Mouse (Mus musculus): ENCODE results near the gene Abhd17c. TPM values are rescaled to one million over a fixed set of nuclear protein-coding genes. Genes with fewer than 3 reads are reported as not detected.

Gene Abhd17c
- polyA plus RNA-seq, 1 experiment from 2014 or later: 65.5 TPM

DNA sequence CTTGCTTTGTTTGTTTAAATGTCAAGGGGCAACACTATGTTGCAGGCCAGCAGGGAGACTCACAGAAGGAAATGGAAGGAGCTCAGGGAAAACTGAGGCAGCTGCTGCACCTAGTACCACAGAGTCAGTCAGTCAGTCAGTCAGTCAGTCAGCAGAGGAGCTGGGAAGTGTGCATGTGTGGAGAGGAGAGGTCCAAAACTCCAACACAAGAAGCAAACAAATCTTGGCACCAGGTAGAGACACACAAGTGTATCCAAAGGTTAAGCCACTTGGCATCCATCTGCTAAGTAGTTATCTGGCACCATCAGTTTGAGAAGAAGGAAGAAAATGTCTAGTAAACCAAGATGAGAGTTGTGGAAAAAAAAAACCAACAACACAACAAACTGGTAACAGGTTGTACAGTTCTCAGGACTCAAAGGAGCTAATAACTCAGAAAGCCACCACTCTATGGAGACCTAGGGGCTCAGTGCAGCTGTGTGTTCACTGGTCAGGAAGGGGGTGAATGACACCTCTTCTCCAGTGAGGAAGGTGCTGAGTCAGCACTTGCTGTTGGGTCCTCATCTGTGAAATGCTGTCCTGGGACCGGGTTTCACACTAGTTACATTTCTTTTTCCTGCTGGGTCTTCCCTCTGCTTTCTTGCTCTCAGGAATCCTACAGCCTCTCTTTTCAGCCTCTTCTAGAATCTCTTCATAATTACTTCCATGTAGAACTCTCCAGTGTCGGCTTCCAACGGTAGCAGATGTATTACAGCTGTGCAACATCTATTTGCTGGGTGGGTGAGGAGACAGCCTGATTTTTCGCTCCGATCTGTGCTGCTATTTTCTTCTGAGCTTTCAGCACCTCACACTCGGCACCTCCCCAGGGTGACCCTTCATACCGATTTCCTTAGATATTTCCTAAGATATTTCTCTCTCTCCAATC is 34.8 kb downstream of the Abhd17c start:
- Histone ChIP-seq H3K27me3 (replicated peaks) (no peaks in the 10 kb centered on the region), H3K4me2 (no peak overlapping the region), H3K27ac (no peak overlapping the region), H3K4me1 (peaks cover 26% of the 10 kb centered on the region), H3K9me3 (no peaks in the 10 kb centered on the region), H3K9ac (no peak overlapping the region), H3K36me3 (no peaks in the 10 kb centered on the region), H3K4me3 (replicated peaks) (no peak overlapping the region)
- no peak for ATAC-seq (ENCODE audit: insufficient read depth, low FRiP score, low read depth)
- 45% methylated on average over 7 of the region's 7 CpGs for WGBS

DNA sequence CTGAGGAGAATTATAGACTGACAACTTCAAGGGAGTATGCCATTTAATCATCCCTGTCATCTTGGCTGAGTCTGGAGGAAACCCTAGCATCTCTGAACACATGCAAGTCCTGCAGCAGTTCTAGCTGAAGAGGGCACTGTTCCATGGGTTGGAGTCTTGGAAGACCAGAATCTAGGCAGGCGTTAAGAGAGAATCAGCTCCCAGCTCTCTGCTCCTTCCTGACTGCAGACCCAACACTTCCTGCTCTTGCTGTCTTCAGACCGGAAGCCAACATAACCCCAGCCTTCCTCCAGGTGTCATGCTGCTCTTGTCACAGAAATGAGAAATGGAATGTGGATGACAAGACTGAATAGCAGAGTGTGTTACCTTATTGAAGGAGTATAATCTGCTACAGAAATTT is 36.3 kb downstream of the Abhd17c start:
- H3K27me3 ChIP-seq (replicated peaks): no peaks in the 10 kb centered on the region
- H3K4me2 ChIP-seq: no peak overlapping the region
- H3K4me1 ChIP-seq: peaks cover 20% of the 10 kb centered on the region
- WGBS: 67% methylated on average over 2 of the region's 2 CpGs
- H3K27ac ChIP-seq: no peak overlapping the region
- no peak overlapping the region for H3K4me3 ChIP-seq (replicated peaks)
- H3K9me3 ChIP-seq: no peaks in the 10 kb centered on the region
- no peak overlapping the region for H3K9ac ChIP-seq
- ATAC-seq (ENCODE audit: insufficient read depth, low FRiP score, low read depth): no peak
- no peaks in the 10 kb centered on the region for H3K36me3 ChIP-seq

DNA sequence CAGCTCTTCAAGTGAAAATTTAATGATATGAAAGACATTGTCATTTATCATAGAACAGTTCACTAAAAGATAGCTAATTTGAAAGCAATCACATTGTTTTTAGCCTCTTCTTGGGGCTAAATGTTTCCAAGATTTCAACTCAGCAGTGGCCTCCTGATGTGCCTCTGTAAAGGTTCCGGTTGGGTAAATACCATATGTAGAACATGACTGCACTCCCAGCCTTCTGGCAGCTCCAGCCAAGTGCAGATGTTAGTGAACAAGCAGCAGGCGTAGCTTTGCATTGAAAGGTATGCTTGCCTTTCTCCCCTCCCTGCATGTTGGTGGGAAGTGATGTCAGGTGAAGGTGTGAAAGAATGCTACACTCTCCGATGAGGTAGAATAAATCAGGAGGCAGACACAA is 36.9 kb downstream of the Abhd17c start:
- 76% methylated on average over 3 of the region's 3 CpGs for WGBS
- H3K9ac ChIP-seq: no peak overlapping the region
- no peaks in the 10 kb centered on the region for H3K9me3 ChIP-seq
- H3K36me3 ChIP-seq: no peaks in the 10 kb centered on the region
- H3K4me3 ChIP-seq (replicated peaks): no peak overlapping the region
- no peak for ATAC-seq (ENCODE audit: insufficient read depth, low FRiP score, low read depth)
- no peak overlapping the region for H3K4me2 ChIP-seq
- H3K27me3 ChIP-seq (replicated peaks): no peaks in the 10 kb centered on the region
- H3K27ac ChIP-seq: no peak overlapping the region
- peaks cover 14% of the 10 kb centered on the region for H3K4me1 ChIP-seq

DNA sequence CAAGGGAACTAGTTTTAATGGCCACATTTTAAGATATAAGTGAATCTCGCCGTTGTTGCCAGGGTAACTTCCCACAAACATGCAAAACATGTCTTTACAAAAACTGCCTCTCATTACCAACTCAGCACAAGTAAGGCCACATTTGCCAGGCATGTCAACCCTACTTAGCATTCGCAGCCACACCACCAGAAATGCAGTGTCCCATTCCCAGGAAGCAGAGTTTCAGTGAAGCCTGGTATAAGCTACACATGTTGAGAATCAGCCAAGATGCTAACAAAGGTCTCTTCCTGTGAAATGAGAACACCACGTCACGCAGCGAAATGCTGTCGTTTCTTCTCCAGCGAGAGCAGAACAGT is 38.7 kb downstream of the Abhd17c start:
- WGBS: 89% methylated on average over 8 of the region's 8 CpGs
- H3K27me3 ChIP-seq (replicated peaks): no peaks in the 10 kb centered on the region
- no peak overlapping the region for H3K4me3 ChIP-seq (replicated peaks)
- no peak overlapping the region for H3K9ac ChIP-seq
- peaks cover 11% of the 10 kb centered on the region for H3K4me1 ChIP-seq
- ATAC-seq (ENCODE audit: insufficient read depth, low FRiP score, low read depth): no peak
- H3K9me3 ChIP-seq: no peaks in the 10 kb centered on the region
- no peak overlapping the region for H3K27ac ChIP-seq
- no peak overlapping the region for H3K4me2 ChIP-seq
- no peaks in the 10 kb centered on the region for H3K36me3 ChIP-seq

DNA sequence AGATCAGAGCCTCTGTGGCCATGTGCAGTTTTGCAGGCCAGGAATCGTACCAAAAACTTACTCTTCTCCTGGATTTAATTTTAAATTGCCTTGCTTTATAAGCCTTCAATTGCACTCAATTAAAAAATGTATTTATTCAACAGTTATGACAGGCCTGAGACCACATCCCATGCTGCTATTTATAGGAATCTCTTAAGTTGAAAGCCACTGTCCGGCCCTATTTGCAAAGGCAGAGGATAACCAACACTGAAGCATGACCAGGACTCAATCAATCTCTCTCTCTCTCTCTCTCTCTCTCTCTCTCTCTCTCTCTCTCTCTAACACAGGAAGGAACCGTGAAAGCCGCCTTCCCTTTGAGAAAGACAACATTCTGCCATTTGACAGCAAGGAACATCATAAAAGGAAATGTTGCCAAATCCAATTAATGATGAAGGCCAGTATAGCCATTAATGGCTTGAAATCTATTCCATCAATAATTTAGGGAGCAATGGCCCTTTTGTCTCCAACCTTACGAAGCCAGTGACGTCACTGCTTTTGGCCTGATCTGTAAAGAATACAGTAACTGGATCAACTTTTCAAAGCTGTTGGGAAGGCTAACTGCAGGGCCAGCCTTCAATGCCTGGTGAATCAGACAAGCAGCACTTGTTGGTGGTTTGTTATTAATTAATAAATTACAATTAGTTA is 39.2 kb downstream of the Abhd17c start:
- peaks cover 7% of the 10 kb centered on the region for H3K4me1 ChIP-seq
- no peak overlapping the region for H3K4me2 ChIP-seq
- no peak overlapping the region for H3K9ac ChIP-seq
- ATAC-seq (ENCODE audit: insufficient read depth, low FRiP score, low read depth): no peak
- H3K36me3 ChIP-seq: no peaks in the 10 kb centered on the region
- WGBS: 71% methylated on average over 6 of the region's 6 CpGs
- H3K9me3 ChIP-seq: no peaks in the 10 kb centered on the region
- no peaks in the 10 kb centered on the region for H3K27me3 ChIP-seq (replicated peaks)
- no peak overlapping the region for H3K4me3 ChIP-seq (replicated peaks)
- no peak overlapping the region for H3K27ac ChIP-seq

DNA sequence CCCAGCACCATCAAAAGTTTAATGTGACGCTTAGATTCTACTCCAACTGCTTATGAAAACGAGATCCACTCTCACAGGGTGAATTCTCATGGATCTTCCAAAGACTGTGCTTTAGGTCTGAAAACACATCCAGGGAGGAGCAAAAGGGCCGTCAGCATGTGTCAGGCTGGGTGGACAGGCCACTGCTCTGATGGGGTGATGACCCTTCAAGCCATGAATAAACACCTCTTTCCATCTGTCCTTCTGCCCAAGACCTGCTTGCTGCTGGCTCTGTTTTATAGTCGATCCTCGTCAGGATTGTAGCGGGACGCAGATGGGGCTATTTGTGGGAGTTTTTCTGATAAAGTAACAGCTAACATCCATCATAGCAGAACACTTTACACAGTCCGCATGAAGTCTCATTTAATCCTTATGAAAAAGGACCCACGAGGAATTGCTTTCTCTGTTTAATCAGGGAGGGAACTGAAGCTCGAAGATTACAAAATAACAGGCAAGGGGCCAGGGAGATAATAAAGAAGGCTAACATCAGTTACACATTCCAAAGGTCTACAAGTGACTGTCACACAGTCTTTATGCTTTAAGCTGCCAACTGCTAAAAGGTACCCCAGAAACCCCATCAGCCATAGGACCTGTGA is 39.9 kb downstream of the Abhd17c start:
- H3K9me3 ChIP-seq: no peaks in the 10 kb centered on the region
- H3K4me3 ChIP-seq (replicated peaks): no peak overlapping the region
- 42% methylated on average over 10 of the region's 10 CpGs for WGBS
- ATAC-seq (ENCODE audit: insufficient read depth, low FRiP score, low read depth): no peak
- no peak overlapping the region for H3K27ac ChIP-seq
- H3K4me1 ChIP-seq: peaks cover 7% of the 10 kb centered on the region; the same call in 1 of the 2 replicates
- no peaks in the 10 kb centered on the region for H3K36me3 ChIP-seq
- no peaks in the 10 kb centered on the region for H3K27me3 ChIP-seq (replicated peaks)
- H3K9ac ChIP-seq: no peak overlapping the region
- no peak overlapping the region for H3K4me2 ChIP-seq

DNA sequence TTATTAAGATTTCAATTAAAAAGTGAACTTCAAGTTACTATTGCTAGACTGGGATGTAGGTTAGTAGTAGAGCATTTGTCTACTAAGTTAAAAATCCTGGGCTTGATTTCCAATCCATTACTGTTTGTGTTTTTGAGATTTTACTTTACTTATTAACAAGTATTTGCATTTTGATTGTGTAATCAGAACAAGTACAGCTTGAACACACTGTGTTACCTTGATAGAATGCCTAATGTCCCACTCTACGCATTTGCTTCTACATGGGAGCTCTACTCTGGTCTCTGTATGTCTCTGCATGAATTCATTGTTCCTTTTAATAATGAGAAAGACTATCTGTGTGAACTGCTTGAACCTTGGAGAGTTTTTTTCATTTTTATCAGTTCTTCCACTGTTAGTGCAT is 44.8 kb downstream of the Abhd17c start:
- Histone ChIP-seq H3K4me1 (peaks cover 4% of the 10 kb centered on the region; the same call in 1 of the 2 replicates), H3K36me3 (no peaks in the 10 kb centered on the region), H3K9ac (no peak overlapping the region), H3K4me2 (no peak overlapping the region), H3K27ac (no peak overlapping the region), H3K9me3 (no peaks in the 10 kb centered on the region), H3K27me3 (replicated peaks) (no peaks in the 10 kb centered on the region), H3K4me3 (replicated peaks) (no peak overlapping the region)
- WGBS: 93% methylated on average over 1 of the region's 1 CpGs
- ATAC-seq (ENCODE audit: insufficient read depth, low FRiP score, low read depth): no peak

DNA sequence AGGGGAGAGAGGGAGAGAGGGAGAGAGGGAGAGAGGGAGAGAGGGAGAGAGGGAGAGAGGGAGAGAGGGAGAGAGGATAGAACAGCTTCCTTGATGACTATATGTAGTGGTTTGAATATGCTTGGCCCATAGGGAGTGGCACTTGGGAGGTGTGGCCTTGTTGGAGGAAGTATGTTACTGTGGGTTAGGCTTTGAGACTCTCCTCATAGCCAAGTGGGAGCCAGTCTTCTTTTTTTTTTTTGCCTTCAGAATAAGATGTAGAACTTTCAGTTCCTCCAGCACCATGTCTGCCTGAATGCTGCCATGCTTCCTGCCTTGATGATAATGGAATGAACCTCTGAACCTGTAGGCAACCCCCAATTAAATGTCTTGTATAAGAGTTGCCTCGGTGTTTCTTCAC is 49.1 kb downstream of the Abhd17c start:
- ATAC-seq (ENCODE audit: insufficient read depth, low FRiP score, low read depth): no peak
- no peaks in the 10 kb centered on the region for H3K9me3 ChIP-seq
- H3K27ac ChIP-seq: no peak overlapping the region
- no peaks in the 10 kb centered on the region for H3K4me1 ChIP-seq
- H3K4me2 ChIP-seq: no peak overlapping the region
- H3K36me3 ChIP-seq: no peaks in the 10 kb centered on the region
- no peak overlapping the region for H3K9ac ChIP-seq
- no peak overlapping the region for H3K4me3 ChIP-seq (replicated peaks)
- 86% methylated on average over 1 of the region's 1 CpGs for WGBS
- no peaks in the 10 kb centered on the region for H3K27me3 ChIP-seq (replicated peaks)

DNA sequence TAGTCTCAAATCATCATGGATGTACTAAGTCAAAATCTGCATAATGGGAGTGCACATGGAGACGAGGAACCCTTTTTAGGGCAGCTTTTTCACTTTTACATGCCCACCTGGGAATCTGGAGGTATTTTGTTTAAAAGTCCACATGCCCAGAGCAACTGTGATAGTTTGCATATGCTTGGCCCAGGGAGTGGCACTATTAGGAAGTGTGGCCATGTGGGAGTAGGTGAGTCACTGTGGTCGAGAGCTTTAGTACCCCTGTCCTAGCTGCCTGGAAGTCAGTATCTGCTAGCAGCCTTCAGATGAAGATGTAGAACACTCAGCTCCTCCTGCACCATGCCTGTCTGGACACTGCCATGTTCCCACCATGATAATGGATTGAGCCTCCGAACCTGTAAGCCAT is 51.0 kb downstream of the Abhd17c start:
- Histone ChIP-seq H3K4me3 (replicated peaks) (no peak overlapping the region), H3K4me1 (no peaks in the 10 kb centered on the region), H3K27ac (no peak overlapping the region), H3K36me3 (no peaks in the 10 kb centered on the region), H3K27me3 (replicated peaks) (no peaks in the 10 kb centered on the region), H3K4me2 (no peak overlapping the region), H3K9ac (no peak overlapping the region), H3K9me3 (no peaks in the 10 kb centered on the region)
- no peak for ATAC-seq (ENCODE audit: insufficient read depth, low FRiP score, low read depth)
- 76% methylated on average over 3 of the region's 3 CpGs for WGBS

DNA sequence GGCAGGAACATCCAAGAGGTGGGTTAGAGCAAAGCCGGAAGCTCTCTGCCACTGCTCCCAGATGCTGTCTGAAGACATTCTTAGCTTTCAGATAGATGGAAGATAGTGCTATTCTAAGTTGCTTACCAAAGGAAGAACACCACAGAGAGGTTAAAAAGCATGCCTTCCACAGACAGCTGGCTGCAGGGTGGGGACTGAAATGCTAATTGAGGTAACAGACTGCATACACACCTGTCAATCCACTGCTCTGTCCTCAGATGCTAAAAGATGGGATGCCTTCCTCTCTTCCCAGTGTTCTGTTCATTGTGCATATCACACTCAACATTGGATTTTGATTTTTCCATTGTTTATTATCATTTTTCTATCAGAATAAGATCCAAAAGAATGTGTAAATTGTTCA is 53.6 kb downstream of the Abhd17c start:
- H3K9ac ChIP-seq: no peak overlapping the region
- no peaks in the 10 kb centered on the region for H3K4me1 ChIP-seq
- no peak overlapping the region for H3K4me3 ChIP-seq (replicated peaks)
- H3K9me3 ChIP-seq: no peaks in the 10 kb centered on the region
- H3K4me2 ChIP-seq: no peak overlapping the region
- no peaks in the 10 kb centered on the region for H3K27me3 ChIP-seq (replicated peaks)
- no peaks in the 10 kb centered on the region for H3K36me3 ChIP-seq
- WGBS: 89% methylated on average over 1 of the region's 1 CpGs
- no peak for ATAC-seq (ENCODE audit: insufficient read depth, low FRiP score, low read depth)
- H3K27ac ChIP-seq: no peak overlapping the region

DNA sequence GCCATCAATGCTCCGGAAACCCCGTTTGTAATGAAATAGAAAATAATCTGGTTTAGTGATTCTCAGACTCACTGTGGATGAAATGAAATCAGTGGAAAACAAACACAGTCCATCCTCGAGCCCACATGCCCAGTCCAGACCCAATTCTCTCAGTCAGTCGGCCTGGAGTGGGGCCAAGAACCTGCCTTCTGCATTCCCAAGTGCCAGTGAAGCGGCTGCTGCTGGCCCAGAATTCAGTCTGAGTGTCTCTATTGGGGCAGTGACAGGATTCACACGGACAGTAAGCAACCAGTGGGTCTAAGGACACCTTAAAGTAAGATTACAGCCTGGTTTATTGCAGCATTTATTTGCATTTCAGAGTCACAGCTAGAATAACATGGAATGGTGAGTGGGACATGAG is 55.2 kb downstream of the Abhd17c start:
- Histone ChIP-seq H3K9me3 (no peaks in the 10 kb centered on the region), H3K4me1 (no peaks in the 10 kb centered on the region), H3K27me3 (replicated peaks) (no peaks in the 10 kb centered on the region), H3K36me3 (no peaks in the 10 kb centered on the region), H3K4me2 (no peak overlapping the region), H3K27ac (no peak overlapping the region), H3K4me3 (replicated peaks) (no peak overlapping the region), H3K9ac (no peak overlapping the region)
- 63% methylated on average over 6 of the region's 6 CpGs for WGBS
- no peak for ATAC-seq (ENCODE audit: insufficient read depth, low FRiP score, low read depth)

DNA sequence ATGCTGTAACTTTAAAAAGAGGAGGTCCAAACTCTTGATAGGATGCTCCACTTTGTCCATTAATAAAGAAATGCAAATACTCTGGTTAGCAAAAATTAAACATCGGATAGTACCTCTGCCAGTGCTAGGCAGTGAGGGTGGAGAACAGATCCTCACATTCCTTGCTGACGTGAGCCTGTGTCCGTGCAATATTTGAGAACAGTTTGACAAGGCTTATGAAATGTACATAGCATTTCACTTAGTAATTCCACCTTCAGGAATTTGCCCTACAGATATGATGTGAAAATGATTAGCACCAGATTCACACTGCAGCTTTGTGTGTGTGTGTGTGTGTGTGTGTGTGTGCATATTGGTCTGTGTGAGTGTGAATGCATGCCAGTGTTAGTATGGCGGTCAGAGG is 60.9 kb downstream of the Abhd17c start:
- Histone ChIP-seq H3K27me3 (replicated peaks) (peaks cover 17% of the 10 kb centered on the region; the same call in 1 of the 2 replicates), H3K4me2 (no peak overlapping the region), H3K27ac (no peak overlapping the region), H3K36me3 (no peaks in the 10 kb centered on the region), H3K4me1 (peaks cover 6% of the 10 kb centered on the region), H3K4me3 (replicated peaks) (no peak overlapping the region), H3K9me3 (no peaks in the 10 kb centered on the region), H3K9ac (no peak overlapping the region)
- WGBS: 60% methylated on average over 4 of the region's 4 CpGs
- ATAC-seq (ENCODE audit: insufficient read depth, low FRiP score, low read depth): no peak
